Mouse (Mus musculus): Measurements from ENCODE around the gene Crebbp. TPM values are rescaled to one million over a fixed set of nuclear protein-coding genes. Genes with fewer than 3 reads are reported as not detected.

Gene Crebbp
- polyA plus RNA-seq, 1 experiment from 2014 or later: 32.4 TPM

- Histone ChIP-seq H3K36me3 (replicated peaks) (peaks cover 51% of the 10 kb centered on the region), H3K4me3 (no peak overlapping the region), H3K4me1 (no peaks in the 10 kb centered on the region), H3K9me3 (no peaks in the 10 kb centered on the region), H3K27me3 (replicated peaks; ENCODE audit: low read depth, poor library complexity, severe bottlenecking) (no peaks in the 10 kb centered on the region), H3K27ac (replicated peaks) (no peak overlapping the region)
- WGBS: 98% methylated on average over 1 of the region's 1 CpGs
- no peak for DNase-seq (ENCODE audit: low spot score)
These were observed 10.2 kb downstream of the Crebbp start for GRCm38 (mm10) chr16:4203592-4203991.

- Histone ChIP-seq H3K27me3 (replicated peaks; ENCODE audit: low read depth, poor library complexity, severe bottlenecking) (no peaks in the 10 kb centered on the region), H3K36me3 (replicated peaks) (peaks cover 24% of the 10 kb centered on the region), H3K9me3 (no peaks in the 10 kb centered on the region), H3K4me3 (no peak overlapping the region), H3K27ac (replicated peaks) (no peak overlapping the region), H3K4me1 (no peaks in the 10 kb centered on the region)
- 54% methylated on average over 1 of the region's 1 CpGs for WGBS
- DNase-seq (ENCODE audit: low spot score): no peak
These were observed 13.8 kb downstream of the Crebbp start for GRCm38 (mm10) chr16:4199995-4200394.

- Histone ChIP-seq H3K27me3 (replicated peaks; ENCODE audit: low read depth, poor library complexity, severe bottlenecking) (no peaks in the 10 kb centered on the region), H3K9me3 (no peaks in the 10 kb centered on the region), H3K4me1 (no peaks in the 10 kb centered on the region), H3K36me3 (replicated peaks) (peaks cover 24% of the 10 kb centered on the region), H3K27ac (replicated peaks) (no peak overlapping the region), H3K4me3 (no peak overlapping the region)
- no peak for DNase-seq (ENCODE audit: low spot score)
- 91% methylated on average over 2 of the region's 2 CpGs for WGBS
These were observed 14.2 kb downstream of the Crebbp start for GRCm38 (mm10) chr16:4199566-4199965.

- Histone ChIP-seq H3K9me3 (no peaks in the 10 kb centered on the region), H3K4me3 (no peak overlapping the region), H3K36me3 (replicated peaks) (peaks cover 14% of the 10 kb centered on the region), H3K27ac (replicated peaks) (no peak overlapping the region), H3K27me3 (replicated peaks; ENCODE audit: low read depth, poor library complexity, severe bottlenecking) (no peaks in the 10 kb centered on the region), H3K4me1 (no peaks in the 10 kb centered on the region)
- DNase-seq (ENCODE audit: low spot score): no peak
- WGBS: 85% methylated on average over 4 of the region's 4 CpGs
These were observed 15.8 kb downstream of the Crebbp start for GRCm38 (mm10) chr16:4198004-4198403.

- 82% methylated on average over 1 of the region's 1 CpGs for WGBS
- H3K4me1 ChIP-seq: no peaks in the 10 kb centered on the region
- H3K4me3 ChIP-seq: no peak overlapping the region
- peaks cover 5% of the 10 kb centered on the region; the same call in 1 of the 2 replicates for H3K36me3 ChIP-seq (replicated peaks)
- no peak for DNase-seq (ENCODE audit: low spot score)
- no peaks in the 10 kb centered on the region for H3K9me3 ChIP-seq
- no peaks in the 10 kb centered on the region for H3K27me3 ChIP-seq (replicated peaks; ENCODE audit: low read depth, poor library complexity, severe bottlenecking)
- H3K27ac ChIP-seq (replicated peaks): no peak overlapping the region
These were observed 23.6 kb downstream of the Crebbp start for GRCm38 (mm10) chr16:4190166-4190565.

- peaks cover 67% of the 10 kb centered on the region for H3K36me3 ChIP-seq (replicated peaks)
- no peaks in the 10 kb centered on the region for H3K4me1 ChIP-seq
- 99% methylated on average over 3 of the region's 3 CpGs for WGBS
- H3K9me3 ChIP-seq: no peaks in the 10 kb centered on the region
- no peak overlapping the region for H3K4me3 ChIP-seq
- H3K27ac ChIP-seq (replicated peaks): no peak overlapping the region
- DNase-seq (ENCODE audit: low spot score): no peak
- H3K27me3 ChIP-seq (replicated peaks; ENCODE audit: low read depth, poor library complexity, severe bottlenecking): no peaks in the 10 kb centered on the region
These were observed 38.7 kb downstream of the Crebbp start for GRCm38 (mm10) chr16:4175134-4175533.

GRCm38 (mm10) chr16:4169530-4169929 is 44.3 kb downstream of the Crebbp start:
- Histone ChIP-seq H3K36me3 (replicated peaks) (peaks cover 61% of the 10 kb centered on the region), H3K27me3 (replicated peaks; ENCODE audit: low read depth, poor library complexity, severe bottlenecking) (no peaks in the 10 kb centered on the region), H3K27ac (replicated peaks) (no peak overlapping the region), H3K9me3 (peaks cover 10% of the 10 kb centered on the region), H3K4me1 (no peaks in the 10 kb centered on the region), H3K4me3 (no peak overlapping the region)
- 88% methylated on average over 3 of the region's 3 CpGs for WGBS
- no peak for DNase-seq (ENCODE audit: low spot score)

- WGBS: 99% methylated on average over 1 of the region's 1 CpGs
- no peak overlapping the region for H3K4me3 ChIP-seq
These were observed 45.3 kb downstream of the Crebbp start for GRCm38 (mm10) chr16:4168476-4168875.

GRCm38 (mm10) chr16:4160898-4161247 is 52.9 kb downstream of the Crebbp start:
- H3K36me3 ChIP-seq (replicated peaks): peaks cover 35% of the 10 kb centered on the region
- H3K4me1 ChIP-seq: no peaks in the 10 kb centered on the region
- H3K27ac ChIP-seq (replicated peaks): no peak overlapping the region
- no peak overlapping the region for H3K4me3 ChIP-seq
- H3K9me3 ChIP-seq: no peaks in the 10 kb centered on the region
- no peak for DNase-seq (ENCODE audit: low spot score)
- no peaks in the 10 kb centered on the region for H3K27me3 ChIP-seq (replicated peaks; ENCODE audit: low read depth, poor library complexity, severe bottlenecking)

More at GRCm38 (mm10) chr16:4168476-4168875, 45.3 kb downstream of the Crebbp start:
- Histone ChIP-seq H3K27me3 (replicated peaks; ENCODE audit: low read depth, poor library complexity, severe bottlenecking) (no peaks in the 10 kb centered on the region), H3K9me3 (peaks cover 10% of the 10 kb centered on the region), H3K4me1 (no peaks in the 10 kb centered on the region), H3K36me3 (replicated peaks) (peaks cover 59% of the 10 kb centered on the region), H3K27ac (replicated peaks) (no peak overlapping the region)
- DNase-seq (ENCODE audit: low spot score): no peak

GRCm38 (mm10) chr16:4160246-4160897 is 53.4 kb downstream of the Crebbp start:
- no peaks in the 10 kb centered on the region for H3K4me1 ChIP-seq
- no peak overlapping the region for H3K27ac ChIP-seq (replicated peaks)
- H3K27me3 ChIP-seq (replicated peaks; ENCODE audit: low read depth, poor library complexity, severe bottlenecking): no peaks in the 10 kb centered on the region
- no peak overlapping the region for H3K4me3 ChIP-seq
- no peaks in the 10 kb centered on the region for H3K9me3 ChIP-seq
- WGBS: 89% methylated on average over 4 of the region's 4 CpGs
- H3K36me3 ChIP-seq (replicated peaks): peaks cover 30% of the 10 kb centered on the region
- DNase-seq (ENCODE audit: low spot score): no peak

GRCm38 (mm10) chr16:4153121-4153520 is 60.7 kb downstream of the Crebbp start:
- Histone ChIP-seq H3K27ac (replicated peaks) (no peak overlapping the region), H3K36me3 (replicated peaks) (peaks cover 53% of the 10 kb centered on the region), H3K27me3 (replicated peaks; ENCODE audit: low read depth, poor library complexity, severe bottlenecking) (no peaks in the 10 kb centered on the region), H3K9me3 (no peaks in the 10 kb centered on the region), H3K4me3 (no peak overlapping the region), H3K4me1 (no peaks in the 10 kb centered on the region)
- no peak for DNase-seq (ENCODE audit: low spot score)
- WGBS: 88% methylated on average over 1 of the region's 1 CpGs

- H3K27me3 ChIP-seq (replicated peaks; ENCODE audit: low read depth, poor library complexity, severe bottlenecking): no peaks in the 10 kb centered on the region
- H3K36me3 ChIP-seq (replicated peaks): peaks cover 59% of the 10 kb centered on the region
- H3K9me3 ChIP-seq: no peaks in the 10 kb centered on the region
These were observed 75.3 kb downstream of the Crebbp start for GRCm38 (mm10) chr16:4138541-4138940.

GRCm38 (mm10) chr16:4133754-4134153 is 80.0 kb downstream of the Crebbp start:
- no peak for DNase-seq (ENCODE audit: low spot score)
- Histone ChIP-seq H3K27me3 (replicated peaks; ENCODE audit: low read depth, poor library complexity, severe bottlenecking) (no peaks in the 10 kb centered on the region), H3K4me3 (no peak overlapping the region), H3K36me3 (replicated peaks) (peaks cover 70% of the 10 kb centered on the region), H3K27ac (replicated peaks) (no peak overlapping the region), H3K9me3 (no peaks in the 10 kb centered on the region), H3K4me1 (no peaks in the 10 kb centered on the region)
- 95% methylated on average over 1 of the region's 1 CpGs for WGBS

More at GRCm38 (mm10) chr16:4138541-4138940, 75.3 kb downstream of the Crebbp start:
- no peak for DNase-seq (ENCODE audit: low spot score)
- Histone ChIP-seq H3K4me1 (no peaks in the 10 kb centered on the region), H3K4me3 (no peak overlapping the region), H3K27ac (replicated peaks) (no peak overlapping the region)
- 83% methylated on average over 6 of the region's 6 CpGs for WGBS

Data from embryonic facial prominence, embryonic 10.5 days (tissue).